Mouse (Mus musculus) hindbrain, embryonic 13.5 days (tissue): ENCODE data around the gene Ache. TPM values are rescaled to one million over a fixed set of nuclear protein-coding genes. Genes with fewer than 3 reads are reported as not detected.

Source experiments
- ATAC-seq: fragments of 200-750 bp; cut with Nextera tagmentation; 2 replicates; pipeline ENCODE4 v1.8.0; 2017; ENCODE audit warnings: moderate TSS enrichment; ENCODE audit not compliant: low FRiP score
- H3K27ac ChIP-seq: fragments of 300-500 bp; sonication (generic); 2 replicates; pipeline ENCODE4 v1.5.1; 2015; ENCODE audit warnings: inconsistent platforms, mild to moderate bottlenecking, moderate library complexity
- H3K27me3 ChIP-seq: fragments of 300-500 bp; sonication (generic); 2 replicates; pipeline ENCODE4 v1.6.1; 2015; ENCODE audit warnings: mild to moderate bottlenecking, inconsistent platforms
- H3K36me3 ChIP-seq: fragments of 300-500 bp; sonication (generic); 2 replicates; pipeline ENCODE4 v1.6.1; 2015; ENCODE audit warnings: mild to moderate bottlenecking, inconsistent platforms
- H3K4me1 ChIP-seq: fragments of 300-500 bp; sonication (generic); replicated peaks from 2 replicates; pipeline ENCODE4 v1.6.1; 2015; ENCODE audit warnings: inconsistent platforms
- H3K4me2 ChIP-seq: fragments of 300-500 bp; sonication (generic); 2 replicates; pipeline ENCODE4 v1.6.1; 2015; ENCODE audit warnings: inconsistent platforms, mild to moderate bottlenecking, moderate library complexity
- H3K4me3 ChIP-seq: fragments of 300-500 bp; sonication (generic); 2 replicates; pipeline ENCODE4 v1.5.1; 2015; ENCODE audit warnings: mild to moderate bottlenecking, inconsistent platforms
- H3K9ac ChIP-seq: fragments of 300-500 bp; sonication (generic); 2 replicates; pipeline ENCODE4 v1.6.1; 2015; ENCODE audit warnings: mild to moderate bottlenecking, inconsistent platforms
- H3K9me3 ChIP-seq: fragments of 300-500 bp; sonication (generic); 2 replicates; pipeline ENCODE4 v1.6.1; 2016; ENCODE audit warnings: inconsistent platforms
- WGBS: fragments of 180-500 bp; shearing (Covaris S2); methylation state at CpG from one replicate; pipeline ENCODE4 v1.1.7; 2015; 5-methylcytosine and 5-hydroxymethylcytosine counted together
- microRNA-seq: library from miRNA; unstranded; fragments of <30 nt; microRNA quantifications from one replicate; pipeline ENCODE4, GENCODE M21; 2016
- polyA plus RNA-seq: library from polyadenylated mRNA; unstranded; fragments of >200 nt; fragmentation: Nextera tagmentation; extraction: Ambion mirVana; gene quantifications from 2 replicates; pipeline ENCODE4 v1.2.1, GENCODE M21; 2015

Gene Ache
- polyA plus RNA-seq, 1 experiment from 2014 or later, result 23.8 TPM

DNA sequence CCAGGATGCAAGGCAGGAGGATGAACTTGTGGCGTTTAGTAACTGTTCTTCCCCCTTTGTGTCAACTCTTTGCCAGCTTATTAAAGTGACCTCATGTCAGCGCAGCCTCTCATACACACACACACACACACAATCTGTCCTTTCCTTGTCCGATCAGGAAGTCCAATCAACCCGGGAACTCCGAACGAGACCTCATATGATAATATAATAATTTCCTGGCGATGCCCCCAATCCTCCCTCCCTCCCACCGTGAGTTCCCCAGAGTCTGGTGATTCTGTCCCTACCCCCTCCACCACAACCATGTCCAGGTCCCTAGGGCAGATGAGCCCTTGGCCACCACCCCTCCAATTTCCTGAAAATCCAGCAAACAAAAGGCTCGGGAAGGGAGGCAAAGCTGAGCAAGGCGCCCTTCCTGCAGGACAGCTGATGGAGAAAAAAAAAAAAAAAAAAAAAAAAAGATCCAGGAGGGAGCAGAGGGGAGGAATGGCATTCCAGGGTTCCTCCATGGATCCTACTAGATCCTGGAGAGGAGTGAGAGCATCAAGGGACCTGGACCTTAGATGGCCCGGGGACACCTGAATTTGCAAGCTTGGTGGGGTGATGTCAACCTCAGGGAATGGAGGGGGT, 51.5 kb downstream of the Ache start:
- H3K27me3 ChIP-seq, result no peaks in the 10 kb centered on the region
- peak overlapping the region; percentile 74 for H3K4me2 ChIP-seq
- WGBS, result 1% methylated on average over 11 of the region's 11 CpGs
- peaks cover 22% of the 10 kb centered on the region for H3K4me1 ChIP-seq
- no peaks in the 10 kb centered on the region for H3K36me3 ChIP-seq
- ATAC-seq, result peak; percentile 8
- H3K9ac ChIP-seq, result peak overlapping the region; percentile 75
- peak overlapping the region; percentile 90 for H3K27ac ChIP-seq
- H3K4me3 ChIP-seq, result peak overlapping the region; percentile 44
- no peaks in the 10 kb centered on the region for H3K9me3 ChIP-seq

DNA sequence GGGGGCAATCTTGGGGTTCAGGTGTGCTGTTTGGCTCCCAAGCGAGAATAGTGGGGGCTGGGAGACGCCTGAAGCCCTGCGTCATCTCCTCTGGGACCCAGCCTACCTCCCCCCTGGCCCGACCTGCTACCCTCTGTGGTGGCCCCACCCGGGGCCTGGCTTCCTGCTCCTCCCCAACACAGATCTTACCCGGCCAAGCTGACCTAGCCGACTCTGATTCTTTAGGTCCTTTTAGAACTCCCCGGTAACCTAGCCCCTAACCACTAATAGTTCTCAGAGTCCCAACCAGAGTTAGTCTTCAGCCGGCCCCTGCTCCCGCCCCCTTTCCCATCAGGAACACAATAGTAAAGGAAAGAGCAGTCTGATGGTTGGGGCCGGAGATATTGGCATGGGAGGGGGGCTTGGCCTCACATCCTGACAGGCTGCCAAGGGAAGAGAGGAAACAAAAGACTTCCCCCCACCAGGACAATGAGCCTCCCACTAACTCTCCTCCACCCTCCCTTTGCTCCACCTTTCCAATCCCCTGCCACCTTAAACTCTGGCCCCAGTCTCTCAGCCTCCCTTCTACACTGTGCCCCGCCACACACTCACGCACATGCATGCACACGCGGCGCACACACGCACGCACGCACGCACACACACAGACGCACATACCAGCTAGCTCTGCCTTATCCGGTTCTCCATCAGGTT, 52.1 kb downstream of the Ache start:
- WGBS, result 8% methylated on average over 22 of the region's 22 CpGs
- Histone ChIP-seq H3K4me3 (peak overlapping the region; percentile 44), H3K4me1 (peaks cover 22% of the 10 kb centered on the region), H3K36me3 (no peaks in the 10 kb centered on the region), H3K4me2 (peak overlapping the region; percentile 74), H3K9ac (peak overlapping the region; percentile 75), H3K9me3 (no peaks in the 10 kb centered on the region), H3K27me3 (no peaks in the 10 kb centered on the region), H3K27ac (peak overlapping the region; percentile 90)
- peak; percentile 61 for ATAC-seq

DNA sequence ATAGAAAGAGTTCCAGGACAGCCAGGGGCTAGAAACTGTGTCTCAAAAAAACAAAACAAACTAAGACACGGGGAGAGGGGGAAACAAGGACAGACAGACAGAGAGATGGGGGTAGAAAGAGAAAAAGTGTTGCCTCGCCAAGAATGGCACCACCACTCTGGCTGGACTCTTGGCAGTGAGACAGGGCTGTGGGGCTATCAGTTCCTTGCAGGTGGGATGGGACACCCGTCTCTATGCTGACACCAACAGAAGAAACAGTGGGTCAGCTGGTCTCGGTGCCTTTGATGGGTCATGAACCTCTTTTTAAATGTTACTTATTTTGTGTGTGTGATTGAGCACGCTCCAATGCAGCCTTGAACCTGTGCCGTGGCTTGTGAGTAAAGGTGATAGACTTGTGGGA, 52.9 kb downstream of the Ache start:
- H3K4me3 ChIP-seq, result no peak overlapping the region
- 75% methylated on average over 6 of the region's 6 CpGs for WGBS
- no peaks in the 10 kb centered on the region for H3K27me3 ChIP-seq
- H3K4me2 ChIP-seq, result peak overlapping the region; percentile 74; the same call in 1 of the 2 replicates
- peak overlapping the region; percentile 75 for H3K9ac ChIP-seq
- H3K27ac ChIP-seq, result peak overlapping the region; percentile 90
- no peaks in the 10 kb centered on the region for H3K36me3 ChIP-seq
- peaks cover 22% of the 10 kb centered on the region for H3K4me1 ChIP-seq
- no peak for ATAC-seq
- no peaks in the 10 kb centered on the region for H3K9me3 ChIP-seq

DNA sequence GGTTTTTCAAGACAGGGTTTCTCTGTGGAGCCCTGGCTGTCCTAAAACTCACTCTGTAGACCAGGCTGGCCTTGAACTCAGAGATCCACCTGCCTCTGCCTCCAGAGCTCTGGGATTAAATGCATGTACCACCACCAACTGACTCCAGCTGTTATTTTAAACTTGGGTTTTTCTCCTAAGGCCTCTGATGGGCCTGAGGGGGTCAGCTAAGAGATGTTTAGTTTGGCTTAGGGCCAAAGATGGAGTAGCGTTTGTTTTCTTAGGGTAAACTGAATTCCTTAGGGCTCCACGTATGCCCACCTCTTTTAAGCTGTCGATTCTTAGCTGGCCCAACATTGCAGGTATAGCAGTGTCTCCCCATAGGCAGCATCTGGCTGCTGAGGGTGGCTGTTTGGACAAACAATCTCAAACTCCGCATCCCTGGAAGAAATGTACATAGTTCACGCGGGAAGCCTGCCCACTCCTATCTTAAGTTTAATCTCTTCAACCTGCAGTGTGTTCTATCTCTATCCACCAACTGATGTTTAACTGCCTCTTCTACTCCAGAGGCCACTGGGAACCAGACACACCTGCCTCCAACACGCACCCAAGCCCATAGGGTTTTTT, 55.2 kb downstream of the Ache start:
- no peak for ATAC-seq
- peaks cover 22% of the 10 kb centered on the region for H3K4me1 ChIP-seq
- WGBS, result 82% methylated on average over 7 of the region's 7 CpGs

DNA sequence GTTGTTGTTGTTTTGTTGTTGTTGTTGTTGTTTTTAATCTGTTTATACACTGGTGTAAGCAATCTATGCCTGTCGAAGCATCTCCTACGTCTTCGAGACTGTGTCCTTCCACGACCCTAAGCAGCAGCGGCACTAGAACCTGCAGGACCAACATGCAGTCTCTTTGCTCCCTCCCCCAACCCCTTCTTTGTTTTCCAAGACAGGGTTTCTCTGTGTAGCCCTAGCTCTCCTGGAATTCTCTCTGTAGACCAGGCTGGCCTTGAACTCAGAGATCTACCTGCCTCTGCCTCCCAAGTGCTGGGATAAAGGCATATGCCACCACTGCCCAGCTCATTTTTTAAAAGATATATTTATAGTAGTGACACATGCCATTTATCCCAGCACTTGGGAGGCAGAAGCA, 56.1 kb downstream of the Ache start:
- H3K4me1 ChIP-seq, result peaks cover 21% of the 10 kb centered on the region
- WGBS, result 98% methylated on average over 5 of the region's 5 CpGs
- no peak overlapping the region for H3K9ac ChIP-seq
- no peaks in the 10 kb centered on the region for H3K36me3 ChIP-seq
- ATAC-seq, result no peak
- H3K4me3 ChIP-seq, result no peak overlapping the region
- peaks cover 8% of the 10 kb centered on the region; the same call in 1 of the 2 replicates for H3K27me3 ChIP-seq
- no peak overlapping the region for H3K27ac ChIP-seq
- H3K4me2 ChIP-seq, result no peak overlapping the region
- H3K9me3 ChIP-seq, result no peaks in the 10 kb centered on the region

More for the DNA sequence above, 55.2 kb downstream of the Ache start:
- H3K27ac ChIP-seq, result no peak overlapping the region
- no peaks in the 10 kb centered on the region for H3K9me3 ChIP-seq
- H3K4me3 ChIP-seq, result no peak overlapping the region
- H3K36me3 ChIP-seq, result no peaks in the 10 kb centered on the region
- H3K27me3 ChIP-seq, result peaks cover under 1% of the 10 kb centered on the region; the same call in 1 of the 2 replicates
- no peak overlapping the region for H3K9ac ChIP-seq
- no peak overlapping the region for H3K4me2 ChIP-seq

DNA sequence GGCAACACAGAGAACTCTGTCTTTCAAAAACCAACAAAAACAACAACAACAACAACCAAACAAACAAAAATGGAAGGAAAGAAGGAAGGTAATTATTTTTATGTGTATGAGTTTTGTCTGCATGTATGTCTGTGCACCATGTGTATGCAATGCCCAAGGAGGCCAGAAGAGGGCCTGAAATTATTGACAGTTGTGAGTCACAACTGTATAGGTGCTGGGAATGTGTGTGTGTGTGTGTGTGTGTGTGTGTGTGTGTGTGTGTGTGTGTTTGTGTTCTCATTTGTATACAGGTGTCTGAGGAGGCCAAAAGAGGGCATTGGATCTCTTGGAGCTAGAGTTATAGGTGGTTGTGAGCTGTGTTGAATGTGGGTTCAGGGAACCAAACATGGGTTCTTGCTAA, 56.5 kb downstream of the Ache start:
- no peak overlapping the region for H3K9ac ChIP-seq
- H3K4me2 ChIP-seq, result no peak overlapping the region
- H3K27me3 ChIP-seq, result peaks cover 13% of the 10 kb centered on the region
- H3K4me1 ChIP-seq, result peaks cover 21% of the 10 kb centered on the region
- H3K36me3 ChIP-seq, result no peaks in the 10 kb centered on the region
- no peaks in the 10 kb centered on the region for H3K9me3 ChIP-seq
- no peak overlapping the region for H3K4me3 ChIP-seq
- no peak for ATAC-seq
- no peak overlapping the region for H3K27ac ChIP-seq

Small RNA genes lying within 50 kb of the gene (microRNA-seq; reads per million reads assigned to microRNA genes)
- gene Mir7036 (0.93 reads per million), gene Mir8116 (not detected)

Other genes starting within 250 kb of the Ache start
- 220 and 236 TPM in 2 replicates for gene Ap1s1, start 241.4 kb upstream of the Ache start, polyA plus RNA-seq
- 0.06 and 0.16 TPM in 2 replicates for gene Serpine1, start 215.3 kb upstream of the Ache start, polyA plus RNA-seq
- 2.4 and 2.8 TPM in 2 replicates for gene Trim56, start 171.3 kb upstream of the Ache start, polyA plus RNA-seq
- gene Muc3, start 138.2 kb upstream of the Ache start, polyA plus RNA-seq, result not detected in 2 replicates
- gene Muc3a, start 75.1 kb upstream of the Ache start, polyA plus RNA-seq, result 0.12 and 0.13 TPM in 2 replicates
- 12.9 and 14.1 TPM in 2 replicates for gene Ufsp1, start 7.1 kb downstream of the Ache start, polyA plus RNA-seq
- 105 and 113 TPM in 2 replicates for gene Srrt, start 20.2 kb downstream of the Ache start, polyA plus RNA-seq
- gene Trip6, start 26.9 kb downstream of the Ache start, polyA plus RNA-seq, result 19.2 and 20.0 TPM in 2 replicates
- 25.8 and 27.4 TPM in 2 replicates for gene Slc12a9, start 46.1 kb downstream of the Ache start, polyA plus RNA-seq
- gene Ephb4, start 62.6 kb downstream of the Ache start, polyA plus RNA-seq, result 9.2 and 9.4 TPM in 2 replicates
- 0.06 and 0.08 TPM in 2 replicates for gene Zan, start 189.5 kb downstream of the Ache start, polyA plus RNA-seq
- gene Pop7, start 215.0 kb downstream of the Ache start, polyA plus RNA-seq, result 82.2 and 85.1 TPM in 2 replicates
- gene Gigyf1, start 231.0 kb downstream of the Ache start, polyA plus RNA-seq, result 17.9 and 19.5 TPM in 2 replicates
- not detected in 2 replicates for gene Epo, start 245.7 kb downstream of the Ache start, polyA plus RNA-seq
- 529 and 536 TPM in 2 replicates for gene Gnb2, start 246.0 kb downstream of the Ache start, polyA plus RNA-seq